Mouse (Mus musculus) liver, embryonic 14.5 days (tissue): Measurements from ENCODE around the gene Slc22a17. TPM values are rescaled to one million over a fixed set of nuclear protein-coding genes. Genes with fewer than 3 reads are reported as not detected.

ENCODE experiments used
- ATAC-seq: fragments of 200-750 bp; cut with Nextera tagmentation; 2 replicates; pipeline ENCODE4 v1.8.0; 2017; ENCODE audit warnings: moderate number of reproducible peaks, mild to moderate bottlenecking, moderate library complexity; ENCODE audit not compliant: insufficient read depth
- DNase-seq, 3 experiments: peaks; one replicate each; pipeline ENCODE4 v3.0.0-alpha.2; 2012 to 2013; ENCODE audit warnings: low read depth in 3 of 3, low spot score in 3 of 3
- H3K27ac ChIP-seq: fragments of 300-500 bp; sonication (generic); 2 replicates; pipeline ENCODE4 v1.5.1; 2014; ENCODE audit warnings: moderate library complexity, mild to moderate bottlenecking, control low read depth, inconsistent platforms
- H3K27me3 ChIP-seq: fragments of 300-500 bp; sonication (generic); 2 replicates; pipeline ENCODE4 v1.6.1; 2014; ENCODE audit warnings: mild to moderate bottlenecking, low read length, moderate library complexity; ENCODE audit not compliant: control insufficient read depth, insufficient read depth
- H3K36me3 ChIP-seq: fragments of 300-500 bp; sonication (generic); replicated peaks from 2 replicates; pipeline ENCODE4 v1.6.1; 2014; ENCODE audit warnings: low read depth; ENCODE audit not compliant: control insufficient read depth, insufficient read depth
- H3K4me1 ChIP-seq, 2 experiments: fragments of 200-500 bp in 1 of 2; fragments of 300-500 bp in 1 of 2; sonication (generic) in 1 of 2; replicated peaks; 2 replicates each; pipeline ENCODE4 v1.6.1; 2012 to 2014; ENCODE audit warnings: antibody characterized with exemption in 1 of 2, inconsistent platforms in 1 of 2, low read length in 1 of 2; ENCODE audit not compliant: control insufficient read depth in 2 of 2, insufficient read depth in 2 of 2
- H3K4me2 ChIP-seq: fragments of 300-500 bp; sonication (generic); 2 replicates; pipeline ENCODE4 v1.6.1; 2014; ENCODE audit warnings: low read depth, mild to moderate bottlenecking, control low read depth, moderate library complexity
- H3K4me3 ChIP-seq, 2 experiments: fragments of 200-500 bp in 1 of 2; fragments of 300-500 bp in 1 of 2; sonication (generic) in 1 of 2; 2 replicates each; pipeline ENCODE4 v1.5.1; 2012 to 2014; ENCODE audit warnings: low read depth in 2 of 2, low read length in 2 of 2, mild to moderate bottlenecking in 2 of 2, control low read depth in 1 of 2, inconsistent platforms in 1 of 2, moderate library complexity in 1 of 2; ENCODE audit not compliant: insufficient read depth in 1 of 2
- H3K9ac ChIP-seq: fragments of 300-500 bp; sonication (generic); replicated peaks from 2 replicates; pipeline ENCODE4 v1.6.1; 2014; ENCODE audit warnings: mild to moderate bottlenecking, control low read depth, moderate library complexity
- H3K9me3 ChIP-seq: fragments of 300-500 bp; sonication (generic); 2 replicates; pipeline ENCODE4 v1.6.1; 2016; ENCODE audit warnings: low read length, mixed read lengths; ENCODE audit not compliant: control insufficient read depth
- CTCF ChIP-seq: IDR thresholded peaks from 2 replicates; pipeline ENCODE4 v1.5.1; 2016; ENCODE audit warnings: antibody characterized with exemption, low read depth, control low read depth
- EP300 ChIP-seq: IDR thresholded peaks from 2 replicates; pipeline ENCODE4 v1.6.1; 2016; ENCODE audit warnings: antibody characterized with exemption, low read depth
- WGBS: fragments of 180-500 bp; shearing (Covaris S2); extraction: QIAGEN DNeasy Blood & Tissue Kit; methylation state at CpG from one replicate; pipeline ENCODE4 v1.1.7; 2014; ENCODE audit not compliant: insufficient replicate concordance; 5-methylcytosine and 5-hydroxymethylcytosine counted together
- microRNA counts: library from miRNA; unstranded; fragments of <30 nt; microRNA quantifications from one replicate; lab custom pipeline; 2016
- microRNA-seq: library from miRNA; unstranded; fragments of <30 nt; microRNA quantifications from one replicate; pipeline ENCODE4, GENCODE M21; 2016
- polyA plus RNA-seq, 2 experiments: library from polyadenylated mRNA; depleted of rRNA in 1 of 2; stranded (reverse) in 1 of 2; unstranded in 1 of 2; fragments of >200 nt; fragmentation: Nextera tagmentation in 1 of 2; extraction: Ambion mirVana in 1 of 2; gene quantifications; 2 replicates each; pipeline versions ENCODE4 v1.2.1 to v1.2.3; 2012 to 2014

Gene Slc22a17
- polyA plus RNA-seq, 2 experiments = 0.79 to 4.2 TPM

GRCm38 (mm10) chr14:54857891-54858290 is 55.0 kb downstream of the Slc22a17 start:
- WGBS = 77% methylated on average over 9 of the region's 9 CpGs
- ATAC-seq = no peak
- no peak overlapping the region for H3K27ac ChIP-seq
- H3K27me3 ChIP-seq = no peaks in the 10 kb centered on the region
- no peak overlapping the region for H3K9ac ChIP-seq
- H3K36me3 ChIP-seq = no peaks in the 10 kb centered on the region
- H3K9me3 ChIP-seq = no peaks in the 10 kb centered on the region
- no peak for DNase-seq
- H3K4me1 ChIP-seq = no peaks in the 10 kb centered on the region
- no peak overlapping the region for H3K4me3 ChIP-seq
- H3K4me2 ChIP-seq = no peak overlapping the region
- TF ChIP-seq EP300 (no peak), CTCF (no peak)

DNA sequence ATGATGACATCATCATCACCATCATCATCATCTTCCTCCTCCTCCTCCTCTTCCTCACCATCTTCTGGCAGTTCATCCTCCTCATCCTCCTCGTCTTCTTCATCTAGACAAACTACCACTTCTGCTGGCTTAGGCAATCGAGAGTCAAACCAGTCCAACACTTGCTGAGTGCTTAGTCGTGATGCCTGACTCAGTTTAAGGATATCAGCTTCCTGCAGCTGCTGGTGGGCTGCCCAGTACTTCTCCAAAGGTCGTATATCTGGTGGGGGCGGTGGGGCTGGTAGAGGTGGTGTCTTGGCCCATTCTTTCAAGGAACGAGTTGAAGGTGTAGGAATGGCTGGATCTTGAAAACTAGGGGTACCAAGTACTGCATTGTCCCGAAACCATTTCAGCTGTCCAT is 56.2 kb downstream of the Slc22a17 start:
- DNase-seq (no peak), ATAC-seq (no peak)
- 31% methylated on average over 7 of the region's 7 CpGs for WGBS

More for the DNA sequence above, 56.2 kb downstream of the Slc22a17 start:
- Histone ChIP-seq H3K27ac (no peak overlapping the region), H3K4me1 (no peaks in the 10 kb centered on the region), H3K4me2 (no peak overlapping the region), H3K4me3 (no peak overlapping the region), H3K9me3 (no peaks in the 10 kb centered on the region), H3K9ac (no peak overlapping the region), H3K36me3 (no peaks in the 10 kb centered on the region), H3K27me3 (no peaks in the 10 kb centered on the region)
- TF ChIP-seq CTCF = no peak
- no peak for TF ChIP-seq EP300

MicroRNA genes within 50 kb of the gene (microRNA counts, 519-probe panel; counts per million panel counts)
- microRNA mmu-miR-208a (lab: Ali Mortazavi, UCI) = 69.9 counts per million

Small RNAs within 50 kb of the gene (microRNA-seq; reads per million reads assigned to microRNA genes)
- 1.3 reads per million for gene Mir208a

Other genes starting within 250 kb of the Slc22a17 start
- gene 1700123O20Rik, start 226.9 kb downstream of the Slc22a17 start, polyA plus RNA-seq (2012; rRNA removed) = 29.6 and 33.6 TPM in 2 replicates
- 39.9 and 42.8 TPM in 2 replicates for gene 1700123O20Rik, start 226.9 kb downstream of the Slc22a17 start, polyA plus RNA-seq (2014; fragmentation: Nextera tagmentation; extraction: Ambion mirVana)
- 43.5 and 64.5 TPM in 2 replicates for gene Acin1, start 226.2 kb downstream of the Slc22a17 start, polyA plus RNA-seq (2012; rRNA removed)
- 43.2 and 47.9 TPM in 2 replicates for gene Acin1, start 226.2 kb downstream of the Slc22a17 start, polyA plus RNA-seq (2014; fragmentation: Nextera tagmentation; extraction: Ambion mirVana)
- gene Gm29776, start 214.3 kb downstream of the Slc22a17 start, polyA plus RNA-seq (2012; rRNA removed) = 0.01 and 0.03 TPM in 2 replicates
- 0.06 TPM in 1 of 2 replicates, not detected in the other for gene Gm29776, start 214.3 kb downstream of the Slc22a17 start, polyA plus RNA-seq (2014; fragmentation: Nextera tagmentation; extraction: Ambion mirVana)
- gene Cebpe, start 201.0 kb downstream of the Slc22a17 start, polyA plus RNA-seq (2012; rRNA removed) = 5.4 and 6.3 TPM in 2 replicates
- gene Cebpe, start 201.0 kb downstream of the Slc22a17 start, polyA plus RNA-seq (2014; fragmentation: Nextera tagmentation; extraction: Ambion mirVana) = 4.3 and 5.1 TPM in 2 replicates
- 3.3 and 3.6 TPM in 2 replicates for gene Slc7a8, start 131.2 kb downstream of the Slc22a17 start, polyA plus RNA-seq (2012; rRNA removed)
- gene Slc7a8, start 131.2 kb downstream of the Slc22a17 start, polyA plus RNA-seq (2014; fragmentation: Nextera tagmentation; extraction: Ambion mirVana) = 3.7 and 3.9 TPM in 2 replicates
- not detected in 2 replicates for gene Rnf212b, start 99.0 kb downstream of the Slc22a17 start, polyA plus RNA-seq (2012; rRNA removed)
- not detected in 2 replicates for gene Rnf212b, start 99.0 kb downstream of the Slc22a17 start, polyA plus RNA-seq (2014; fragmentation: Nextera tagmentation; extraction: Ambion mirVana)
- gene Homez, start 42.2 kb downstream of the Slc22a17 start, polyA plus RNA-seq (2012; rRNA removed) = 0.78 and 0.96 TPM in 2 replicates
- 1.8 TPM in 2 replicates for gene Homez, start 42.2 kb downstream of the Slc22a17 start, polyA plus RNA-seq (2014; fragmentation: Nextera tagmentation; extraction: Ambion mirVana)
- 1.9 and 2.6 TPM in 2 replicates for gene Ppp1r3e, start 35.6 kb downstream of the Slc22a17 start, polyA plus RNA-seq (2012; rRNA removed)
- gene Ppp1r3e, start 35.6 kb downstream of the Slc22a17 start, polyA plus RNA-seq (2014; fragmentation: Nextera tagmentation; extraction: Ambion mirVana) = 0.45 and 0.52 TPM in 2 replicates
- 3.8 and 4.9 TPM in 2 replicates for gene Bcl2l2, start 29.8 kb downstream of the Slc22a17 start, polyA plus RNA-seq (2012; rRNA removed)
- 0.47 and 0.51 TPM in 2 replicates for gene Bcl2l2, start 29.8 kb downstream of the Slc22a17 start, polyA plus RNA-seq (2014; fragmentation: Nextera tagmentation; extraction: Ambion mirVana)
- 0.03 and 0.06 TPM in 2 replicates for gene Gm20521, start 29.7 kb downstream of the Slc22a17 start, polyA plus RNA-seq (2012; rRNA removed)
- not detected in 2 replicates for gene Gm20521, start 29.7 kb downstream of the Slc22a17 start, polyA plus RNA-seq (2014; fragmentation: Nextera tagmentation; extraction: Ambion mirVana)
- 98.8 and 110 TPM in 2 replicates for gene Pabpn1, start 20.6 kb downstream of the Slc22a17 start, polyA plus RNA-seq (2012; rRNA removed)
- gene Pabpn1, start 20.6 kb downstream of the Slc22a17 start, polyA plus RNA-seq (2014; fragmentation: Nextera tagmentation; extraction: Ambion mirVana) = 47.1 and 51.7 TPM in 2 replicates
- 0.54 and 0.69 TPM in 2 replicates for gene Efs, start 13.0 kb upstream of the Slc22a17 start, polyA plus RNA-seq (2012; rRNA removed)
- 0.23 and 0.39 TPM in 2 replicates for gene Efs, start 13.0 kb upstream of the Slc22a17 start, polyA plus RNA-seq (2014; fragmentation: Nextera tagmentation; extraction: Ambion mirVana)
- not detected in 2 replicates for gene Il25, start 19.6 kb upstream of the Slc22a17 start, polyA plus RNA-seq (2012; rRNA removed)
- gene Il25, start 19.6 kb upstream of the Slc22a17 start, polyA plus RNA-seq (2014; fragmentation: Nextera tagmentation; extraction: Ambion mirVana) = not detected in 2 replicates
- 0.04 TPM in 1 of 2 replicates, not detected in the other for gene Cmtm5, start 23.1 kb upstream of the Slc22a17 start, polyA plus RNA-seq (2012; rRNA removed)
- gene Cmtm5, start 23.1 kb upstream of the Slc22a17 start, polyA plus RNA-seq (2014; fragmentation: Nextera tagmentation; extraction: Ambion mirVana) = not detected in 2 replicates
- gene Myh6, start 53.8 kb upstream of the Slc22a17 start, polyA plus RNA-seq (2012; rRNA removed) = 0.01 and 0.02 TPM in 2 replicates
- not detected in 2 replicates for gene Myh6, start 53.8 kb upstream of the Slc22a17 start, polyA plus RNA-seq (2014; fragmentation: Nextera tagmentation; extraction: Ambion mirVana)
- gene Gm17428, start 63.8 kb upstream of the Slc22a17 start, polyA plus RNA-seq (2012; rRNA removed) = not detected in 2 replicates
- not detected in 2 replicates for gene Gm17428, start 63.8 kb upstream of the Slc22a17 start, polyA plus RNA-seq (2014; fragmentation: Nextera tagmentation; extraction: Ambion mirVana)
- gene Myh7, start 81.5 kb upstream of the Slc22a17 start, polyA plus RNA-seq (2012; rRNA removed) = 0.03 and 0.07 TPM in 2 replicates
- gene Myh7, start 81.5 kb upstream of the Slc22a17 start, polyA plus RNA-seq (2014; fragmentation: Nextera tagmentation; extraction: Ambion mirVana) = 0.05 TPM in 1 of 2 replicates, not detected in the other
- 14.4 and 31.0 TPM in 2 replicates for gene Ngdn, start 102.3 kb upstream of the Slc22a17 start, polyA plus RNA-seq (2012; rRNA removed)
- 36.0 and 39.6 TPM in 2 replicates for gene Ngdn, start 102.3 kb upstream of the Slc22a17 start, polyA plus RNA-seq (2014; fragmentation: Nextera tagmentation; extraction: Ambion mirVana)
- gene Zfhx2, start 179.2 kb upstream of the Slc22a17 start, polyA plus RNA-seq (2012; rRNA removed) = 0.26 and 0.29 TPM in 2 replicates
- 0.61 and 0.62 TPM in 2 replicates for gene Zfhx2, start 179.2 kb upstream of the Slc22a17 start, polyA plus RNA-seq (2014; fragmentation: Nextera tagmentation; extraction: Ambion mirVana)
- gene Thtpa, start 181.7 kb upstream of the Slc22a17 start, polyA plus RNA-seq (2012; rRNA removed) = 2.0 and 2.6 TPM in 2 replicates
- 4.3 and 4.6 TPM in 2 replicates for gene Thtpa, start 181.7 kb upstream of the Slc22a17 start, polyA plus RNA-seq (2014; fragmentation: Nextera tagmentation; extraction: Ambion mirVana)
- 12.7 and 13.4 TPM in 2 replicates for gene Ap1g2, start 193.5 kb upstream of the Slc22a17 start, polyA plus RNA-seq (2012; rRNA removed)
- gene Ap1g2, start 193.5 kb upstream of the Slc22a17 start, polyA plus RNA-seq (2014; fragmentation: Nextera tagmentation; extraction: Ambion mirVana) = 18.6 and 21.2 TPM in 2 replicates
- 0.04 and 0.15 TPM in 2 replicates for gene Jph4, start 203.8 kb upstream of the Slc22a17 start, polyA plus RNA-seq (2012; rRNA removed)
- 0.04 TPM in 1 of 2 replicates, not detected in the other for gene Jph4, start 203.8 kb upstream of the Slc22a17 start, polyA plus RNA-seq (2014; fragmentation: Nextera tagmentation; extraction: Ambion mirVana)